Mouse (Mus musculus) cortical plate, adult 2 months (tissue): ENCODE results near the gene Gm17349.

Experiments used
- CTCF ChIP-seq: fragments of 200-500 bp; IDR thresholded peaks from 2 replicates; pipeline ENCODE4 v1.5.1; 2011; ENCODE audit warnings: mild to moderate bottlenecking, control low read depth, low read length; ENCODE audit not compliant: insufficient read depth; ENCODE audit errors: extremely low read depth
- POLR2A ChIP-seq: fragments of 200-500 bp; IDR thresholded peaks from 2 replicates; pipeline ENCODE4 v1.6.1; 2011; ENCODE audit warnings: mild to moderate bottlenecking, low read length, control low read depth; ENCODE audit not compliant: insufficient read depth; ENCODE audit errors: extremely low read depth

DNA sequence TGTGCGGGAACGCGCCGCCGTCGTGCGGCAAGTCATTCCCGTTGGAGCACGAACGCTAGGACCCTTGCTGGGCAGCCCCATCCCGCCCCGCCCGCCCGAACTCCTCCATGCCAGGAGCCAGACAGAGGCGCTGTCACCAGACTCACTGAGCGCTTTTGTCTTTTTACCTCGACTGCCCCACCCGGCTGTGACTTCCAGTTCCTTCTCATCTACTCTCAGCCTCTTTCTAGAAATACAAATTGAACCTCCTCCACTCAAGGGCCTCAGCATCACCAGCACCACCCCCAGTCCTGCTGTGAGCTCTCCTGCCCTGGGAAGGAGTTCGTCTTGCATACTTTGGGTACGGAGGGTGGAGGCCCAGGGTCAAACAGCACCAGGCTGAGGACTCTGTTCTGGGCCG lies 51.4 kb downstream of the Gm17349 start:
- TF ChIP-seq CTCF (no peak), POLR2A (no peak)
